Mouse (Mus musculus) brain, embryonic 14.5 days (tissue): ENCODE measurements around the gene Leng1.

Source experiments
- CTCF ChIP-seq: fragments of 200-500 bp; IDR thresholded peaks from 2 replicates; pipeline ENCODE4 v1.5.1; 2012; ENCODE audit warnings: inconsistent platforms, mild to moderate bottlenecking, moderate library complexity, borderline replicate concordance; ENCODE audit not compliant: insufficient read depth, insufficient read length; ENCODE audit errors: extremely low read depth
- POLR2A ChIP-seq: fragments of 200-500 bp; IDR thresholded peaks from 2 replicates; pipeline ENCODE4 v1.6.1; 2012; ENCODE audit warnings: mild to moderate bottlenecking, inconsistent platforms, borderline replicate concordance; ENCODE audit not compliant: poor library complexity, insufficient read depth, insufficient read length, severe bottlenecking; ENCODE audit errors: extremely low read depth

DNA sequence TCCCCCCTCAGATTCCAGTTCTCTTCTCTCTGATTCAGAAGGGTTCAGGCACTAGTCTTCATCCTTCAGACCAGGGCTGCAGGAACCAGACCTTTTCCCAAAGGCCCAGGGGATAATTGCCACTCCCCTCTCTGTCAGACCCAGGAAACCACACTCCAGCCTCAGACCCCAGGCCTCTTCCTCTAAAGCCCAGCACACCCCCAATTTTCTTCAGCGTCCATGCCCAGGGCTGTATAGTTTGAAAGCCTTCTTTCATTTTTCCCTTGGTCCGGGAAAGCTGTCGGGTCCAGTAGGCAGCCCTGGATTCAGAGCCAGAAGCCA, 9.5 kb upstream of the Leng1 start:
- TF ChIP-seq CTCF (no peak), POLR2A (no peak)
